Comparison of ENCODE assay signal across 7 mouse cellular contexts in the genomic region with DNA sequence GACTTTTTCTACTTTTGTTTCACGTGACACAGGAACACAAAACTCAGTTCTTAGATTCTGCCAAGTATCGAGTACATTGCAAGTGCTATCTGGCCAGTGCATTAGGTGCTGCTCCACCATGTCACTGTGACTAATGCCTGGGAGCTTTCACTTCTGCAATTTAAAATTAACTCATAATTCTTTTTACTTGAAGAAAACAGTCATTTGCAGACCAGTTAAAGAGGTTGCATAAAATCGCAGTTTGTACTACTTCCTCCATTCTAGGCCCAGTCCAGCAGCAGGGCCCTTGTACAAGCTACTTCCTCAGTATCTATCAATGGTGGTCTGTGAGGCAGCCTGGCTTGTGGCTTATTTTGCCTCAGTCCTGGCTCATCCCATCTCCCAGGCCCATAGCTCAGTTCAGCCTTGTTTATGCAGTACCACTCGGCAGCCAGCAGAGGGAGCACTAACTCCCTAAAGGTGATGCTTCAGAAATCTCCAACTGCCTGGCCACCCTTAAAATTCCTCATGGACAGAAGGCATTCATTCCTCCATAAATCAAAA. TPM values are rescaled to one million over a fixed set of nuclear protein-coding genes. Genes with fewer than 3 reads are reported as not detected.
DNase-seq lines count a peak whose midpoint lies in the region; ATAC-seq and TF ChIP-seq lines count a peak whose summit lies in the region.

No protein-coding gene starts in this region.

- H3K36me3 ChIP-seq in forebrain, embryonic 14.5 days (ENCODE audit: control insufficient read depth, insufficient read depth, low read length), result no peaks in the 10 kb centered on the region
- H3K36me3 ChIP-seq in hindbrain, embryonic 15.5 days, result no peaks in the 10 kb centered on the region
- peaks cover 30% of the 10 kb centered on the region for H3K36me3 ChIP-seq in small intestine, adult 2 months (ENCODE audit: control insufficient read depth, insufficient read depth, low read length)

- no peak overlapping the region for H3K4me3 ChIP-seq in forebrain, embryonic 14.5 days (ENCODE audit: low read depth, low read length)
- H3K4me3 ChIP-seq in hindbrain, embryonic 15.5 days, result no peak overlapping the region
- H3K4me3 ChIP-seq in small intestine, adult 2 months (ENCODE audit: low read depth, low read length), result no peak overlapping the region

- H3K4me1 ChIP-seq in forebrain, embryonic 14.5 days (ENCODE audit: control insufficient read depth, insufficient read depth, low read length), result no peaks in the 10 kb centered on the region
- H3K4me1 ChIP-seq in hindbrain, embryonic 15.5 days (replicated peaks), result no peaks in the 10 kb centered on the region
- H3K4me1 ChIP-seq in small intestine, adult 2 months (ENCODE audit: control insufficient read depth, insufficient read depth, insufficient read length, low read length), result no peaks in the 10 kb centered on the region

- no peak overlapping the region for H3K27ac ChIP-seq in forebrain, embryonic 14.5 days (ENCODE audit: low read depth, low read length)
- no peak overlapping the region for H3K27ac ChIP-seq in hindbrain, embryonic 15.5 days (replicated peaks)
- no peak overlapping the region for H3K27ac ChIP-seq in small intestine, adult 2 months (ENCODE audit: insufficient read depth, low read depth, low read length)

- no peak overlapping the region for H3K4me2 ChIP-seq in forebrain, embryonic 14.5 days (ENCODE audit: low read length)
- no peak overlapping the region for H3K4me2 ChIP-seq in hindbrain, embryonic 15.5 days

- no peak overlapping the region for H3K9ac ChIP-seq in forebrain, embryonic 14.5 days (ENCODE audit: low read length)
- no peak overlapping the region for H3K9ac ChIP-seq in hindbrain, embryonic 15.5 days

- H3K9me3 ChIP-seq in forebrain, embryonic 14.5 days (replicated peaks; ENCODE audit: control insufficient read depth, low read length), result no peaks in the 10 kb centered on the region
- no peaks in the 10 kb centered on the region for H3K9me3 ChIP-seq in hindbrain, embryonic 15.5 days

- TF ChIP-seq POLR2A in small intestine, adult 2 months (IDR thresholded peaks at IDR 0.05; ENCODE audit: low read depth, low read length), result no peak

- H3K27me3 ChIP-seq in forebrain, embryonic 14.5 days (replicated peaks; ENCODE audit: control insufficient read depth, insufficient read depth, low read length), result no peaks in the 10 kb centered on the region
- H3K27me3 ChIP-seq in hindbrain, embryonic 15.5 days, result no peaks in the 10 kb centered on the region
- no peaks in the 10 kb centered on the region for H3K27me3 ChIP-seq in small intestine, adult 2 months (ENCODE audit: control insufficient read depth, insufficient read depth, low read length)

- TF ChIP-seq CTCF in small intestine, adult 2 months (IDR thresholded peaks at IDR 0.05; ENCODE audit: extremely low read depth, insufficient read length, insufficient replicate concordance, low read depth, low read length), result peak; percentile 93; the same call in 1 of the 2 replicates

- peak; percentile 27 for DNase-seq in Muller cell, postnatal 12 days (ENCODE audit: inconsistent ontology term)
- DNase-seq in brain, adult 2 months (ENCODE audit: low read depth, low spot score), result peak; percentile 88
- DNase-seq in forebrain, embryonic 14.5 days (ENCODE audit: low spot score), result peak; percentile 87
- DNase-seq in left cerebral cortex, adult 11 months (ENCODE audit: low spot score), result peak; percentile 64

- 65% methylated on average over 4 of the region's 4 CpGs for whole genome bisulfite sequencing in forebrain, embryonic 14.5 days
- WGBS in hindbrain, embryonic 15.5 days, result 65% methylated on average over 4 of the region's 4 CpGs
- 64% methylated on average over 4 of the region's 4 CpGs for WGBS in small intestine, adult 2 months

- peak; percentile 44; the same call in 1 of the 2 replicates for ATAC-seq in forebrain, embryonic 14.5 days
- 0 out of 2 replicates have a peak, but pooled peaks have one; percentile 42 for ATAC-seq in hindbrain, embryonic 15.5 days (ENCODE audit: low FRiP score, low read depth)
- peak; percentile 71 for ATAC-seq in megakaryocyte-erythroid progenitor cell, adult 5-6 weeks (replicated peaks; ENCODE audit: low FRiP score, low TSS enrichment, poor library complexity, severe bottlenecking)

RNA-seq across cellular contexts. Expression of a gene that starts 41.4 kb away (rescaled TPM):
- polyA plus RNA-seq in forebrain, embryonic 14.5 days (2014; fragmentation: Nextera tagmentation; extraction: Ambion mirVana), result 58.3 and 74.7 TPM in 2 replicates
- polyA plus RNA-seq in hindbrain, embryonic 15.5 days (2015; fragmentation: Nextera tagmentation; extraction: Ambion mirVana), result 73.9 and 75.3 TPM in 2 replicates
- total RNA-seq in megakaryocyte-erythroid progenitor cell, adult 5-6 weeks (2014; fragmentation: Nextera tagmentation), result 0.94 and 2.5 TPM in 2 replicates
- 1.8 and 2.5 TPM in 2 replicates for total RNA-seq in megakaryocyte-erythroid progenitor cell, adult 5-6 weeks (2017)
- polyA plus RNA-seq in small intestine, adult 2 months (2012; rRNA removed), result 1.1 and 27.8 TPM in 2 replicates

Comparison
In these comparisons a context has a peak if more than half of its experiments do, and no peak if none do; other contexts are left out.
1. DNase-seq: peak in every context shown above with its lines; median percentile 88 in brain, adult 2 months; 87 in forebrain, embryonic 14.5 days; 64 in left cerebral cortex, adult 11 months; 27 in Muller cell, postnatal 12 days.